Comparison of ENCODE assay signal across 14 mouse cellular contexts in the genomic region with DNA sequence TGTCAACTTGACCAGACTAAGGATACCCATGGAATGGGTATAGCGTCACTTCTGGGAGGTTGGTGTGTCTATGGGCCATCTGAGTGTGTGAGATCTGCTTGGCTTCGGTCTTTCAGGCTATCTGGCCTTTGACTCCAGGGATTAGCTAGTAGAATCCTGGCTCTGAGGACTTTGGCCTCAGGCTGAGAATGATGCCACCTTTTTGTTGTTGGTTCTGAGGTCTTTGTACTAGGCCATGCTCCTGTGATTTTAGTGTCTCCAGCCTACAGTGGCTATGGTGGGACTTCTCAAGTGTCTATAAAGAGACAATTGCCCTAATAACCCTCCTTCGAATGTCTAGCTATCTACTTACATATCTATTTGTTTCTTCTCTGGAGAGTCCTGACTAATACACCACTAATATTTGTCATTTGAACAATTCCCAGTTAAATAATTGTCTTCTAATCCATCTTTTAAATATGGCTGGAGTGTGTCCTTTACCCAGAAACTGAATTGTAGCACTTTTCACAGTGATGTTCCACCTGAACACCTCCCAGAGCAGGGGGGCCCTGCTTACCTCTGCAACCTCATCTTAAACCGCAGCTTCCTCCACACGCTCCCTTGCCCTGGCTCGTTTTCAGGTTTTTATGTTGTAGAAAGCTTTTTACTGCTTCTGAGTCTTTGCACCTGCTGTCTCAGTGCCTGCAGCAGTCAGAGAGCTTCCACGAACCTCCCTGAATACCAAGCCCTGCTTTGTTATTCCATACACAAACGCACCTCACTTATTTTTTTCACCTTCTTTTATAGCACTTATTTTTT.
"Had no signal": no experiment of that assay in that cellular context is flagged by ENCODE, and none has a peak within 500 bp of the region (broad histone marks: within the 10 kb centered on the region; RNA-seq: fewer than 3 reads in every experiment).

No protein-coding gene starts in this region.

- H3K9me3 ChIP-seq: intestine, embryonic 15.5 days; limb, embryonic 15.5 days; liver, embryonic 13.5 days; midbrain, embryonic 12.5 days; neural tube, embryonic 13.5 days; stomach, embryonic 15.5 days had no signal

- H3K9ac ChIP-seq: intestine, embryonic 15.5 days; limb, embryonic 15.5 days; liver, embryonic 13.5 days; midbrain, embryonic 12.5 days; neural tube, embryonic 13.5 days; stomach, embryonic 15.5 days had no signal

- H3K4me2 ChIP-seq: intestine, embryonic 15.5 days; limb, embryonic 15.5 days; liver, embryonic 13.5 days; midbrain, embryonic 12.5 days; neural tube, embryonic 13.5 days; stomach, embryonic 15.5 days had no signal

- H3K4me3 ChIP-seq: intestine, embryonic 15.5 days; limb, embryonic 15.5 days; liver, embryonic 13.5 days; midbrain, embryonic 12.5 days; neural tube, embryonic 13.5 days; stomach, embryonic 15.5 days had no signal

- ATAC-seq: intestine, embryonic 15.5 days; midbrain, embryonic 16.5 days had no signal

- DNase-seq: layer of hippocampus, adult 9-11 months; left cerebral cortex, postnatal 4 days; liver, embryonic 13.5 days; lung, adult 18-20 months; retina, postnatal 1 day; right cerebral cortex, postnatal 4 days; spleen, adult 18-20 months; thymus, postnatal 36 days had no signal

- H3K4me1 ChIP-seq: intestine, embryonic 15.5 days; limb, embryonic 15.5 days; liver, embryonic 13.5 days; midbrain, embryonic 12.5 days; neural tube, embryonic 13.5 days; stomach, embryonic 15.5 days had no signal

- H3K36me3 ChIP-seq: intestine, embryonic 15.5 days; limb, embryonic 15.5 days; liver, embryonic 13.5 days; midbrain, embryonic 12.5 days; neural tube, embryonic 13.5 days; stomach, embryonic 15.5 days had no signal

- H3K27ac ChIP-seq: intestine, embryonic 15.5 days; limb, embryonic 15.5 days; liver, embryonic 13.5 days; midbrain, embryonic 12.5 days; neural tube, embryonic 13.5 days; stomach, embryonic 15.5 days had no signal

- H3K27me3 ChIP-seq: intestine, embryonic 15.5 days; limb, embryonic 15.5 days; liver, embryonic 13.5 days; midbrain, embryonic 12.5 days; neural tube, embryonic 13.5 days; stomach, embryonic 15.5 days had no signal
